Mouse (Mus musculus): ENCODE measurements around the gene Gm10521.

DNA sequence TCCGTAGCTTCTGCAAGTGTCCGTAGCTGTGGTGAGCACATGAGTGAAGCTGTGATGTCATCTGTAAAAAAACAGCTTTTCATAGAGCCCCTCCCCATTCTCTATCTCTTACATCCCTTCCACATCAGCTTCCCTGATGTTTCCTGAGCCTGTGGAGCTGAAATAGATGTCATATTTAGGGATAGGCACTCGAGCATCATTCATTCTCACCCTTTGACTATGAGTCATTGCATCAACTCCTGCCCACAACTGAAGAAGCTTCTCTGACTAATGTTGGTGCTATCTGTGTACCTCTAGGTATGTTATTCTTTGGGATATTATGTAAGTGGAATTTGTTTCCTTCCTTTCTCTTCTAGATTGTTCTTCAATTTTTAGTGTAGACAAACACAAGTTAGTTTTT is 29.4 kb downstream of the Gm10521 start:
- TF ChIP-seq CTCF (conservative IDR thresholded peaks at IDR 0.05; ENCODE audit: low read length), result no peak
- no peak for TF ChIP-seq NANOG (IDR thresholded peaks at IDR 0.05; ENCODE audit: borderline replicate concordance, low read length)
